Mouse (Mus musculus) spleen, postnatal 14 days (tissue): ENCODE results near the gene Dock2.
A peak's percentile ranks its signal among the peaks of the same experiment; 100 is the strongest.
"Not testable (repeated sequence)": the region's sequence is repeated elsewhere in the genome, so short reads cannot be mapped to it uniquely, and the experiment has no call there.

Experiments
- DNase-seq, 2 experiments: peaks; one replicate each; pipeline ENCODE4 v3.0.0; 2021 to 2022; ENCODE audit warnings: low spot score in 2 of 2

Dock2 gene

GRCm38 (mm10) chr11:34291304-34291703 is 492.4 kb downstream of the Dock2 start:
- DNase-seq, result no peak

- no peak for DNase-seq
These were observed 493.0 kb downstream of the Dock2 start for GRCm38 (mm10) chr11:34290708-34291107.

GRCm38 (mm10) chr11:34290265-34290664 is 493.4 kb downstream of the Dock2 start:
- DNase-seq, result no peak

GRCm38 (mm10) chr11:34284124-34284808 is 499.4 kb downstream of the Dock2 start:
- no peak for DNase-seq

GRCm38 (mm10) chr11:34277047-34277445 is 506.6 kb downstream of the Dock2 start:
- DNase-seq, result no peak

- DNase-seq, result no peak
These were observed 507.2 kb downstream of the Dock2 start for GRCm38 (mm10) chr11:34276363-34277046.

GRCm38 (mm10) chr11:34275941-34276340 is 507.8 kb downstream of the Dock2 start:
- DNase-seq, result no peak

- DNase-seq, result no peak
These were observed 511.7 kb downstream of the Dock2 start for GRCm38 (mm10) chr11:34272016-34272415.

- no peak for DNase-seq
These were observed 519.6 kb downstream of the Dock2 start for GRCm38 (mm10) chr11:34264099-34264498.

GRCm38 (mm10) chr11:34258849-34259469 is 524.7 kb downstream of the Dock2 start:
- no peak for DNase-seq

GRCm38 (mm10) chr11:34257548-34258189 is 526.0 kb downstream of the Dock2 start:
- no peak for DNase-seq

GRCm38 (mm10) chr11:34242979-34243378 is 540.7 kb downstream of the Dock2 start:
- no peak for DNase-seq

- DNase-seq, result no peak
These were observed 543.4 kb downstream of the Dock2 start for GRCm38 (mm10) chr11:34240252-34240651.

GRCm38 (mm10) chr11:34239691-34240090 is 544.0 kb downstream of the Dock2 start:
- no peak for DNase-seq

- no peak for DNase-seq
These were observed 546.8 kb downstream of the Dock2 start for GRCm38 (mm10) chr11:34236885-34237284.

GRCm38 (mm10) chr11:34236091-34236759 is 547.5 kb downstream of the Dock2 start:
- DNase-seq, result peak in 1 of 2 experiments; percentile 19

- DNase-seq, result peak in 1 of 2 experiments; percentile 17
These were observed 554.8 kb downstream of the Dock2 start for GRCm38 (mm10) chr11:34228758-34229364.

GRCm38 (mm10) chr11:34227180-34227579 is 556.5 kb downstream of the Dock2 start:
- DNase-seq, result no peak

GRCm38 (mm10) chr11:34220596-34220995 is 563.1 kb downstream of the Dock2 start:
- not testable (repeated sequence) for DNase-seq

GRCm38 (mm10) chr11:34212853-34213252 is 570.8 kb downstream of the Dock2 start:
- peak in 1 of 2 experiments; percentile 40 for DNase-seq

GRCm38 (mm10) chr11:34207989-34208388 is 575.7 kb downstream of the Dock2 start, which contains the start of gene Foxi1:
Gene Foxi1, minus strand, starts transcription at chr11:34208089.
- no peak for DNase-seq
